Mouse (Mus musculus) frontal cortex, postnatal 36 days (tissue): ENCODE results near the gene Necap2.

Experiments
- DNase-seq, 2 experiments: peaks; one replicate each; pipeline ENCODE4 v3.0.0; 2022; ENCODE audit warnings: low spot score in 2 of 2

The Necap2 gene

GRCm38 (mm10) chr4:141033606-141034549, 44.3 kb downstream of the Necap2 start:
- DNase-seq, result no peak

- DNase-seq, result peak; percentile 79 to 85
Measured at GRCm38 (mm10) chr4:141031733-141032132, 46.4 kb downstream of the Necap2 start.

GRCm38 (mm10) chr4:141030541-141031206, 47.5 kb downstream of the Necap2 start:
- DNase-seq, result no peak

- no peak for DNase-seq
Measured at GRCm38 (mm10) chr4:141024992-141025391, 53.2 kb downstream of the Necap2 start.

GRCm38 (mm10) chr4:141024052-141024451, 54.1 kb downstream of the Necap2 start:
- DNase-seq, result no peak

- DNase-seq, result no peak
Measured at GRCm38 (mm10) chr4:141021614-141021929, 56.6 kb downstream of the Necap2 start.

- no peak for DNase-seq
Measured at GRCm38 (mm10) chr4:141020811-141021613, 57.1 kb downstream of the Necap2 start.

- no peak for DNase-seq
Measured at GRCm38 (mm10) chr4:141020220-141020619, 57.9 kb downstream of the Necap2 start.

- DNase-seq, result no peak
Measured at GRCm38 (mm10) chr4:141017657-141018436, 60.3 kb downstream of the Necap2 start.
